Mouse (Mus musculus): ENCODE data around the gene Olfr118. TPM values are rescaled to one million over a fixed set of nuclear protein-coding genes. Genes with fewer than 3 reads are reported as not detected.
"Not testable (repeated sequence)": the region's sequence is repeated elsewhere in the genome, so short reads cannot be mapped to it uniquely, and the experiment has no call there.

Gene Olfr118
- polyA plus RNA-seq (2016; fragmentation: Nextera tagmentation; extraction: Ambion mirVana) = not detected in 2 replicates

DNA sequence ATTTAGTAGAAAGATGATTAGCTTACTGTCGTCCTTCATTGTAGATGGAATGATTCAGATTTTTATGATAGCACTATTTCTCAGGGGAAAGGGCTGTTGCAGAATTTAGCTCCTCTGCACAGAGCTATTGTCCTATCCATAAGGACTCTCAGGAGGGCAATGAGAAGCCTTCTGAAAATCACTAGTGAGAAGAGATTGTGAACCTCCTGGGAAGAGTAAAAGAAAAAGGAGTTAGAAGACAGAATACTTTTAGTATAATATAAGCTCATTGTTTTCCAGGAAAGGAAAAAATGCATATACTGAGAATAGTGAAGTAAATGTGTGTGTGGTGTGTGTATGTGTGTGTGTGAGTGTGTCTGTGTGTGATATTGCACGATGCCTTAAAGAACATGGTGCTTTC lies at the start of gene Olfr118:
Olfr118 (plus strand) TSS at position 301 of the 400 bp plus-strand sequence.
- no peak within 1 kb of the TSS for H3K27ac ChIP-seq (replicated peaks)
- no peak within 1 kb of the TSS for H3K4me3 ChIP-seq
- 76% methylated on average over 2 of the region's 2 CpGs for WGBS
- H3K4me1 ChIP-seq = no peaks in the 10 kb centered on the region
- H3K27me3 ChIP-seq (ENCODE audit: low read depth, poor library complexity, severe bottlenecking) = no peaks in the 10 kb centered on the region
- no peaks in the 10 kb centered on the region for H3K36me3 ChIP-seq
- no peaks in the 10 kb centered on the region for H3K9me3 ChIP-seq (replicated peaks)
- DNase-seq (ENCODE audit: low spot score) = no peak

DNA sequence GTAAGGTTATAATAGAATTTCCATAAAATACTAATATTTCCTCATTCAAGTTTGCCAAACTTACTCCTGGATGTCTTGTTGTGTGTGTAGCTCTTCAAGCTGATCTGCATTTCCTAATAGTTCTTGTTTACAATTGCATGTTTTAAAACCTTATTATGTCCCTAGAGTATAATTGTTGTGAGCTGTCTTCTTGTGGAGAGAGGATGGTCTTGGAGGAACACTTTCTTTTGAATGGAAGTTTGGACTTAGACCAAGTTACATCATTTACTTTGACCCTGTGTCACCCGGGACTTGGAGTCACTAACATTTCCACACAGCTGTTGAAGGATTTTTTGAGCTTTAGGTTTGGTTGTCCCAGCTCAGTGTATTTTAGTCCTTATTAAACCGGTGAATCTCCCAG lies 39.8 kb upstream of the Olfr118 start, which contains the start of the genes Olfr115 and Olfr116:
Olfr115 (minus strand) TSS at position 101 of the 400 bp plus-strand sequence.
Olfr116 (minus strand) TSS at position 191 of the 400 bp plus-strand sequence.
- 79% methylated on average over 2 of the region's 2 CpGs for WGBS
- Histone ChIP-seq H3K27ac (replicated peaks) (no peak within 1 kb of the TSS), H3K36me3 (no peaks in the 10 kb centered on the region), H3K4me3 (no peak within 1 kb of the TSS), H3K4me1 (no peaks in the 10 kb centered on the region), H3K9me3 (replicated peaks) (peaks cover 14% of the 10 kb centered on the region; the same call in 1 of the 2 replicates), H3K27me3 (ENCODE audit: low read depth, poor library complexity, severe bottlenecking) (no peaks in the 10 kb centered on the region)
- DNase-seq (ENCODE audit: low spot score) = no peak

DNA sequence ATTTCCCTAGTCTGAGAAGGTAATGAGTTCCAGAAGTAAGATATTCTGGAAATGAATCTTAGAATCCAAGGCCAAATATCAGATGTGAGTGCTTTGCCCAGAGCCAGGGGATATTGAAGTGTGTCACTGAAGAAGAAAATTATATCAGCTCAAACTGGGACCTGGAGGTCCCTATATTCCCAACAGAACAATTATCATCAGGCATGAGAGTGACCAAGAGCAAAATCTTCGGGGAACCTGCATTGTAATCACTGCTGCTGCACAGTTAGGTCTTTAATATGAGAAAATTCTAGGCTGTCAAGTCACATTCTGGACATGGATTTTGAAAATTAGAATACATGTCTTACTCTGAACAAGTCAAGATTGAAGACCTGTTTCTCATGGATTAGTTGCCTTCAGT lies 3.1 kb upstream of the Olfr118 start, which contains the start of gene Olfr117:
Olfr117 (minus strand) TSS at position 101 of the 400 bp plus-strand sequence.
- no peaks in the 10 kb centered on the region for H3K4me1 ChIP-seq
- no peaks in the 10 kb centered on the region for H3K27me3 ChIP-seq (ENCODE audit: low read depth, poor library complexity, severe bottlenecking)
- no peaks in the 10 kb centered on the region for H3K9me3 ChIP-seq (replicated peaks)
- H3K27ac ChIP-seq (replicated peaks) = no peak within 1 kb of the TSS
- DNase-seq (ENCODE audit: low spot score) = no peak
- H3K4me3 ChIP-seq = no peak within 1 kb of the TSS
- no peaks in the 10 kb centered on the region for H3K36me3 ChIP-seq
- 76% methylated on average over 1 of the region's 1 CpGs for WGBS

DNA sequence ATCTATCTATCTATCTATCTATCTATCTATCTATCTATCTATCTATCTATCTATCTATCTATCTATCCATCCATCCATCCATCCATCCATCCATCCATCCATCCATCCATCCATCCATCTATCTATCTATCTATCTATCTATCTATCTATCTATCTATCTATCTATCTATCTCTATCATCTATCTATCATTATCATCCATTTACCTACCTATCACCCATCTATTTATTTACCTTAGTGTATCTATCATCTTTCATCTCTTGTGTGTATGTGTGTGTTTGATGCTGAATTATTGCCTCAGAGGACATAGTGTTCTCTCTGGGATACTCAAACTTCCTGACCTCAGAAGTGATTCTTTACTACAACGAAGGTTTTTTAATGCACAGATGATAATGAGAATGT lies 29.5 kb downstream of the Olfr118 start, which contains the start of gene Olfr119:
Olfr119 (plus strand) TSS at position 301 of the 400 bp plus-strand sequence.
- not testable (repeated sequence) for H3K4me1 ChIP-seq, H3K4me3 ChIP-seq
- WGBS = 72% methylated on average over 1 of the region's 1 CpGs

DNA sequence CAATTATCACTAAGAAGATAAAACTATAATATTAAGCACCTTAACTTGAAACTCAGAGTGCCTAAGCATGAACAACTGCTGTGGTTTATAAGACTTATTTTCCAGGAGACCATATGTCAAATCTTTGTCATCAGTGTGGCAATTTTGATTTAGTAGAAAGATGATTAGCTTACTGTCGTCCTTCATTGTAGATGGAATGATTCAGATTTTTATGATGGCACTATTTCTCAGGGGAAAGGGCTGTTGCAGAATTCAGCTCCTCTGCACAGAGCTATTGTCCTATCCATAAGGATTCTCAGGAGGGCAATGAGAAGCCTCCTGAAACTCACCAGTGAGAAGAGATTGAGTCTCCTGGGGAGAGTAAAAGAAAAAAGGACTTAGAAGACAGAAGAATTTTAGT lies 54.7 kb downstream of the Olfr118 start, which contains the start of gene Olfr120:
Olfr120 (plus strand) TSS at position 301 of the 400 bp plus-strand sequence.
- no peaks in the 10 kb centered on the region for H3K4me1 ChIP-seq
- no peaks in the 10 kb centered on the region for H3K36me3 ChIP-seq
- DNase-seq (ENCODE audit: low spot score) = no peak
- 88% methylated on average over 1 of the region's 1 CpGs for WGBS
- H3K9me3 ChIP-seq (replicated peaks) = no peaks in the 10 kb centered on the region
- no peaks in the 10 kb centered on the region for H3K27me3 ChIP-seq (ENCODE audit: low read depth, poor library complexity, severe bottlenecking)
- no peak within 1 kb of the TSS for H3K27ac ChIP-seq (replicated peaks)
- H3K4me3 ChIP-seq = no peak within 1 kb of the TSS

More for the DNA sequence above, 29.5 kb downstream of the Olfr118 start, which contains the start of gene Olfr119:
- H3K9me3 ChIP-seq (replicated peaks); H3K36me3 ChIP-seq; H3K27ac ChIP-seq (replicated peaks); H3K27me3 ChIP-seq (ENCODE audit: low read depth, poor library complexity, severe bottlenecking); DNase-seq (ENCODE audit: low spot score): not testable (repeated sequence)

Other genes starting within 250 kb of the Olfr118 start
- not detected in 2 replicates for gene Olfr108, start 221.5 kb upstream of the Olfr118 start, polyA plus RNA-seq (2016; fragmentation: Nextera tagmentation; extraction: Ambion mirVana)
- not detected in 2 replicates for gene Olfr109, start 208.1 kb upstream of the Olfr118 start, polyA plus RNA-seq (2016; fragmentation: Nextera tagmentation; extraction: Ambion mirVana)
- not detected in 2 replicates for gene H2-M2, start 183.4 kb upstream of the Olfr118 start, polyA plus RNA-seq (2016; fragmentation: Nextera tagmentation; extraction: Ambion mirVana)
- gene Olfr110, start 174.5 kb upstream of the Olfr118 start, polyA plus RNA-seq (2016; fragmentation: Nextera tagmentation; extraction: Ambion mirVana) = not detected in 2 replicates
- gene Olfr111, start 159.0 kb upstream of the Olfr118 start, polyA plus RNA-seq (2016; fragmentation: Nextera tagmentation; extraction: Ambion mirVana) = not detected in 2 replicates
- gene Olfr112, start 97.5 kb upstream of the Olfr118 start, polyA plus RNA-seq (2016; fragmentation: Nextera tagmentation; extraction: Ambion mirVana) = not detected in 2 replicates
- gene Olfr113, start 89.3 kb upstream of the Olfr118 start, polyA plus RNA-seq (2016; fragmentation: Nextera tagmentation; extraction: Ambion mirVana) = not detected in 2 replicates
- gene Olfr114, start 74.2 kb upstream of the Olfr118 start, polyA plus RNA-seq (2016; fragmentation: Nextera tagmentation; extraction: Ambion mirVana) = not detected in 2 replicates
- not detected in 2 replicates for gene Olfr115, start 39.9 kb upstream of the Olfr118 start, polyA plus RNA-seq (2016; fragmentation: Nextera tagmentation; extraction: Ambion mirVana)
- gene Olfr116, start 39.8 kb upstream of the Olfr118 start, polyA plus RNA-seq (2016; fragmentation: Nextera tagmentation; extraction: Ambion mirVana) = not detected in 2 replicates
- gene Olfr117, start 3.2 kb upstream of the Olfr118 start, polyA plus RNA-seq (2016; fragmentation: Nextera tagmentation; extraction: Ambion mirVana) = not detected in 2 replicates
- not detected in 2 replicates for gene Olfr119, start 29.6 kb downstream of the Olfr118 start, polyA plus RNA-seq (2016; fragmentation: Nextera tagmentation; extraction: Ambion mirVana)
- gene Olfr120, start 54.8 kb downstream of the Olfr118 start, polyA plus RNA-seq (2016; fragmentation: Nextera tagmentation; extraction: Ambion mirVana) = not detected in 2 replicates
- gene Olfr121, start 81.9 kb downstream of the Olfr118 start, polyA plus RNA-seq (2016; fragmentation: Nextera tagmentation; extraction: Ambion mirVana) = not detected in 2 replicates
- not detected in 2 replicates for gene Olfr122, start 101.6 kb downstream of the Olfr118 start, polyA plus RNA-seq (2016; fragmentation: Nextera tagmentation; extraction: Ambion mirVana)
- not detected in 2 replicates for gene Olfr123, start 126.5 kb downstream of the Olfr118 start, polyA plus RNA-seq (2016; fragmentation: Nextera tagmentation; extraction: Ambion mirVana)
- not detected in 2 replicates for gene Olfr124, start 132.9 kb downstream of the Olfr118 start, polyA plus RNA-seq (2016; fragmentation: Nextera tagmentation; extraction: Ambion mirVana)
- not detected in 2 replicates for gene Olfr125, start 166.0 kb downstream of the Olfr118 start, polyA plus RNA-seq (2016; fragmentation: Nextera tagmentation; extraction: Ambion mirVana)
- not detected in 2 replicates for gene Olfr126, start 180.5 kb downstream of the Olfr118 start, polyA plus RNA-seq (2016; fragmentation: Nextera tagmentation; extraction: Ambion mirVana)
- gene Olfr127, start 233.4 kb downstream of the Olfr118 start, polyA plus RNA-seq (2016; fragmentation: Nextera tagmentation; extraction: Ambion mirVana) = not detected in 2 replicates

Data from midbrain, embryonic 10.5 days (tissue).